Mouse (Mus musculus): ENCODE measurements around the gene Cdkal1. TPM values are rescaled to one million over a fixed set of nuclear protein-coding genes. Genes with fewer than 3 reads are reported as not detected.

The Cdkal1 gene
- total and polyA plus RNA-seq, 3 experiments: 3.9 to 30.3 (median 29.9) TPM

DNA sequence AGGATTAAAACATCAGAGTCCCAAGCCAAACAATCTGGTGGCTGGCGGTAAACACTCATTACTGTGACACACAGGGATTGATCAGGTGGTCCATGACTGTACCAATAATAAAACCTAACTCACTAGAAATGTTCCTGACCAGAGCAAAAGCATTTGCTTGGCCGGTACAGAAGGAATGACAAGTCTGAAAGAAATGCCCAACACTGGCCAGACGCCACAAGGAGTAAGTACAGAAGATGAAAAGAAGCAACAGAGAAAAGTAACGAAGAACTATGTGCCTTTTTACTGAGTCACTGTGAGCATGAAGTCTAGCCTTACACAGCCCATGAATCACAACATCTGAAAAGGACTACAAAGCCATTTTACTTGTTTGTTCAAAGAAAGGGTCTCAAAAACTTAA, 24.3 kb downstream of the Cdkal1 start:
- intact Hi-C loops (cut with DNase I): loop anchor here (10.0 kb wide), 3 partner anchors 226 to 1416 kb away; no protein-coding TSS in a partner anchor
- 82% methylated on average over 4 of the region's 4 CpGs for WGBS

DNA sequence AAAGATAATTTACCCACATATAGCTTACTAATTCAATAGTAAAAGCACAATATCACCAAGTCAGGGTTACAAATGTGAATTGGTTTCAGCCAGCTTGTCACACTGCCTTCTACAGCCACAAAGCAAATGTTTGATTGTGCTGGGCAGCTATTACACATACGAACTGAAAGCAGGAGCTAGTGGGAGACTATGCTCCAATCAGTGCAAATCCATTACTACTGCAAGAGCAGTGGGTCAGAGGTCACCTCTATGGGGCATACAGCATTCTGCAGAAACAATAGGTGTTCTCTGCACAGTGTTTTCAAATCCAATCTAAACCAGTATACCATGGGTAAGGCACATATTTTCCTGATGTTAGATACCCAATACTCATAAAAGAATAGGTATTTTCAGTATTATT, 27.4 kb downstream of the Cdkal1 start:
- no peaks in the 10 kb centered on the region for H3K36me3 ChIP-seq (ENCODE audit: control insufficient read depth, insufficient read depth, low read length)
- H3K27ac ChIP-seq: no peak overlapping the region
- TF ChIP-seq POLR2A (IDR thresholded peaks at IDR 0.05; ENCODE audit: insufficient read depth, low read depth, low read length) (no peak), CTCF (IDR thresholded peaks at IDR 0.05) (no peak), EP300 (IDR thresholded peaks at IDR 0.05; ENCODE audit: insufficient read depth, low read depth, low read length) (no peak)
- 79% methylated on average over 1 of the region's 1 CpGs for WGBS
- H3K4me3 ChIP-seq: no peak overlapping the region
- intact Hi-C loops (cut with DNase I): no loop called here
- H3K79me2 ChIP-seq (replicated peaks; ENCODE audit: control insufficient read depth, insufficient read depth, low read length): no peaks in the 10 kb centered on the region; the same call in none of the 2 replicates
- H3K9ac ChIP-seq (ENCODE audit: low read depth, low read length): no peak overlapping the region
- 0 out of 2 replicates have a peak, but pooled peaks cover 2% of the 10 kb centered on the region for H3K4me1 ChIP-seq (ENCODE audit: control insufficient read depth, insufficient read depth, low read length)
- H3K27me3 ChIP-seq (ENCODE audit: control insufficient read depth, insufficient read depth, low read length): no peaks in the 10 kb centered on the region
- DNase-seq: no peak

More for the DNA sequence above, 24.3 kb downstream of the Cdkal1 start:
- no peak overlapping the region for H3K4me3 ChIP-seq
- no peaks in the 10 kb centered on the region for H3K4me1 ChIP-seq (ENCODE audit: control insufficient read depth, insufficient read depth, low read length)
- TF ChIP-seq EP300 (IDR thresholded peaks at IDR 0.05; ENCODE audit: insufficient read depth, low read depth, low read length) (no peak), CTCF (IDR thresholded peaks at IDR 0.05) (no peak), POLR2A (IDR thresholded peaks at IDR 0.05; ENCODE audit: insufficient read depth, low read depth, low read length) (no peak)
- no peaks in the 10 kb centered on the region for H3K36me3 ChIP-seq (ENCODE audit: control insufficient read depth, insufficient read depth, low read length)
- no peak overlapping the region for H3K9ac ChIP-seq (ENCODE audit: low read depth, low read length)
- no peak overlapping the region for H3K27ac ChIP-seq
- H3K27me3 ChIP-seq (ENCODE audit: control insufficient read depth, insufficient read depth, low read length): no peaks in the 10 kb centered on the region
- DNase-seq: no peak
- H3K79me2 ChIP-seq (replicated peaks; ENCODE audit: control insufficient read depth, insufficient read depth, low read length): no peaks in the 10 kb centered on the region; the same call in 1 of the 2 replicates

DNA sequence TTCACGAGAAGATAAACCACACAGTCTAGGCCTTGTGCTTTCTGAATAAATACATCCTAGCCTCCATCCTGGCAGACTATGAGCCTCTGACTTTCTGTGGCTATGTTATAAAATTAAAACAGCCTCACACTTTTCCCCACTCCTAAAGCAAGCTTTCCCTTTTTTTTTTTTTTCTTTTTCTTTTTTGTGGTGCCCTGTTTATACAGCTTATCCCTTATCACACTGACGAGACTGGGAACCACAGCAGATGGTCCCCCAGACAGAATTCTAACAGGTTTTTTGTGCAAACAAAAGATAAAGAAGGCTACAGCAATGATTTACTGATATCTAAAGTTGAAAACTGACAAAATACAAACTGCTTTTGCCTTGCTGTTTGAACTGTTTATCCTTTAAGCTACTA, 29.0 kb downstream of the Cdkal1 start:
- no peak overlapping the region for H3K9ac ChIP-seq (ENCODE audit: low read depth, low read length)
- no peaks in the 10 kb centered on the region; the same call in none of the 2 replicates for H3K79me2 ChIP-seq (replicated peaks; ENCODE audit: control insufficient read depth, insufficient read depth, low read length)
- DNase-seq: no peak
- WGBS: 76% methylated on average over 2 of the region's 2 CpGs
- no peaks in the 10 kb centered on the region for H3K36me3 ChIP-seq (ENCODE audit: control insufficient read depth, insufficient read depth, low read length)
- TF ChIP-seq CTCF (IDR thresholded peaks at IDR 0.05): no peak
- TF ChIP-seq POLR2A (IDR thresholded peaks at IDR 0.05; ENCODE audit: insufficient read depth, low read depth, low read length): no peak
- no peak for TF ChIP-seq EP300 (IDR thresholded peaks at IDR 0.05; ENCODE audit: insufficient read depth, low read depth, low read length)
- H3K27ac ChIP-seq: no peak overlapping the region
- H3K4me1 ChIP-seq (ENCODE audit: control insufficient read depth, insufficient read depth, low read length): 0 out of 2 replicates have a peak, but pooled peaks cover 2% of the 10 kb centered on the region
- no peak overlapping the region for H3K4me3 ChIP-seq
- H3K27me3 ChIP-seq (ENCODE audit: control insufficient read depth, insufficient read depth, low read length): no peaks in the 10 kb centered on the region
- intact Hi-C loops (cut with DNase I): no loop called here

DNA sequence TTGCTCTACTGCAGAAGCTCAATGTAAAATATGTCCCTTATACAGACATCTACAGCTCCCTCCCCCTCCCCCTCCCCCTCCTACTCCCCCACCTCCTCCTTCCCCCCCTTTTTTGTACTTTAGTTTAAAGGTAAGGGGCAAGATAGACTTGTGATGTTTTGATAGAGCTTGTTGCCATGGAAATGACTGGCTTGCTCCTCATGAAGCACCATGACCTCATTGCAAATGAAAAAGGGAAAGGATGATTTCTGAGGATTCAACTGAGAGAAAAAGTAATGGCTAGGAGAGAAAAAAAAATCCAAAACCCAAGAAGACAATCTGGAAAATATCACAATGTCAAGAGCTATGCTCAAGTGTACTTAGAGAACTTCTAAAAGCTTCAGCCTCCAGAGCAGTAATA, 29.4 kb downstream of the Cdkal1 start:
- Histone ChIP-seq H3K4me1 (ENCODE audit: control insufficient read depth, insufficient read depth, low read length) (0 out of 2 replicates have a peak, but pooled peaks cover 2% of the 10 kb centered on the region), H3K9ac (ENCODE audit: low read depth, low read length) (no peak overlapping the region), H3K36me3 (ENCODE audit: control insufficient read depth, insufficient read depth, low read length) (no peaks in the 10 kb centered on the region), H3K27me3 (ENCODE audit: control insufficient read depth, insufficient read depth, low read length) (no peaks in the 10 kb centered on the region), H3K4me3 (no peak overlapping the region), H3K79me2 (replicated peaks; ENCODE audit: control insufficient read depth, insufficient read depth, low read length) (no peaks in the 10 kb centered on the region; the same call in none of the 2 replicates), H3K27ac (no peak overlapping the region)
- intact Hi-C loops (cut with DNase I): no loop called here
- DNase-seq: no peak
- TF ChIP-seq EP300 (IDR thresholded peaks at IDR 0.05; ENCODE audit: insufficient read depth, low read depth, low read length) (no peak), POLR2A (IDR thresholded peaks at IDR 0.05; ENCODE audit: insufficient read depth, low read depth, low read length) (no peak), CTCF (IDR thresholded peaks at IDR 0.05) (no peak)

DNA sequence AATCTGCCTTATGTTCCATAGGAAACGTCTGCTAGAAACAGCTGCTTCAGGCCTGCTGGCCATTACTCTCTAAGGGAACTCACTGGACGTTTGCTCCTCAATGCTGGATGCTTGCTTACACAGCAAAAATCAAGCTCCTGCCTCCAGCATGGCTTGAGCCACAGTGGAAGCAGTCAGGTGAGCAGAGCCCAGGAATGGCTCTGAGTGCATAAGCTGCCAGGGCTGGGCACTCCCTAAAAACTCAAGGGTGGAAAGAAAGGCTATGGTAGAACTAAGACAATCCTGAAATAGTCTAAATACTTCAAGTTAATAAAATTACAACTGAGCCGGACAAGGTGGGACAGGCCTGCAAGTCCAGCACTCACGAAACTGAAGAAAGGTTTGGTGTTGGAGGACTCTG, 30.7 kb downstream of the Cdkal1 start:
- DNase-seq: no peak
- no peak overlapping the region for H3K4me3 ChIP-seq
- 0 out of 2 replicates have a peak, but pooled peaks cover 2% of the 10 kb centered on the region for H3K4me1 ChIP-seq (ENCODE audit: control insufficient read depth, insufficient read depth, low read length)
- intact Hi-C loops (cut with DNase I): no loop called here
- TF ChIP-seq POLR2A (IDR thresholded peaks at IDR 0.05; ENCODE audit: insufficient read depth, low read depth, low read length) (no peak), EP300 (IDR thresholded peaks at IDR 0.05; ENCODE audit: insufficient read depth, low read depth, low read length) (no peak), CTCF (IDR thresholded peaks at IDR 0.05) (no peak)
- no peaks in the 10 kb centered on the region; the same call in none of the 2 replicates for H3K79me2 ChIP-seq (replicated peaks; ENCODE audit: control insufficient read depth, insufficient read depth, low read length)
- no peaks in the 10 kb centered on the region for H3K36me3 ChIP-seq (ENCODE audit: control insufficient read depth, insufficient read depth, low read length)
- H3K27me3 ChIP-seq (ENCODE audit: control insufficient read depth, insufficient read depth, low read length): no peaks in the 10 kb centered on the region
- WGBS: 86% methylated on average over 4 of the region's 4 CpGs
- H3K27ac ChIP-seq: no peak overlapping the region
- no peak overlapping the region for H3K9ac ChIP-seq (ENCODE audit: low read depth, low read length)

DNA sequence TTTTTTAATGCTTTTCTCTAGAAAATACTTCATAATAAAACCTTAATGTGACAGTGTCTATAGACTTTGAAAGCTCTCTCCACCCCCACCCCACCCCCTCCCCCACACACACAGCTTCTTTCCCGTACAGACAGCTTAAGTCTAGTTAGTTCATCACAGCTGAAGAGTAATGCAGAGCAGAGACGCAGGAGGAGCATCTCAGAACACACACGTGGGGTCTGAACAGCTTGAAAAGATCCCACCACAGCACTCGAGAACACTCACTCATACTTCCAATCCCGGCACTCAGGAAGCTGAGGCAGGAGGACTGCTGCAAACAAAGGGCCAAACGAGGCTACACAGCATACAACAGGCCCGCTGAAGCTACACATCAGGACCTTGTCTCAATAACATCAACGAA, 31.1 kb downstream of the Cdkal1 start:
- Histone ChIP-seq H3K4me1 (ENCODE audit: control insufficient read depth, insufficient read depth, low read length) (0 out of 2 replicates have a peak, but pooled peaks cover 2% of the 10 kb centered on the region), H3K27ac (no peak overlapping the region), H3K4me3 (no peak overlapping the region), H3K27me3 (ENCODE audit: control insufficient read depth, insufficient read depth, low read length) (no peaks in the 10 kb centered on the region), H3K9ac (ENCODE audit: low read depth, low read length) (no peak overlapping the region), H3K79me2 (replicated peaks; ENCODE audit: control insufficient read depth, insufficient read depth, low read length) (no peaks in the 10 kb centered on the region; the same call in none of the 2 replicates), H3K36me3 (ENCODE audit: control insufficient read depth, insufficient read depth, low read length) (no peaks in the 10 kb centered on the region)
- intact Hi-C loops (cut with DNase I): no loop called here
- WGBS: 89% methylated on average over 8 of the region's 8 CpGs
- no peak for DNase-seq
- TF ChIP-seq POLR2A (IDR thresholded peaks at IDR 0.05; ENCODE audit: insufficient read depth, low read depth, low read length): no peak
- TF ChIP-seq CTCF (IDR thresholded peaks at IDR 0.05): no peak
